Mouse (Mus musculus): ENCODE results near the gene Helz. TPM values are rescaled to one million over a fixed set of nuclear protein-coding genes. Genes with fewer than 3 reads are reported as not detected.

The Helz gene
- polyA plus RNA-seq, 1 experiment from 2014 or later: 17.3 TPM

DNA sequence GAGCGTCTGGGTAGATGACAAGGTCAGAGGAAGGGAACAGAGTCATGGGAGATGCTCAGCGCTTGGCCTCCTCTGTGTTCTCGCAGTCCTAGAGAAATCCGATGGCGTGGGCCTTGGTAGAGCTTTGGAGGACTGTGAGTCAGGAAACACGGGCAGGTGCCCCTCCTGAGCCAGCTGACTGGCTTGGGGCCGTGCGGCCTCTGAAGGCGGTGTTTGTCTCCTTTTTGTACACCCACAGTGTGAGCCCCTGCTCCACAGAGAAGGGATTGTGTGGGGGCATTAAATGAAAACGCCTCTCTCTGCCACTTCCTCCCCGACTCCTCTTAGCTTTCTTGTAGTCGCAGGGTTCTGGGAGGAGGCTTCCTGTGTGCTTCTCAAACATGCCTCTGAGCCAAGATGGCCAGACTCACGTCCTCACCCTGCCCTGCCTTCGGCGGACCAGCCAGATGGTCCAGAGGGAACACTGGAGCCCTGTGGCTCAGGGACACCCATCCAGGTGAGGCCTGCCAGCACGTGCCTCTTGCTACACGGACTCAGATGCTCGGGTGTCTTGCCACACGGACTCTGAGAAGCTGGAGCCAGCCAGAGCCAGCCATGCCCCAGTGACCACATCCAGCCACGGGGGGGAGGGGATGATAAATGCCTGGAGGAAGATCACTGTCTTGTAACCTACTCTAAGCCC, 190.8 kb downstream of the Helz start:
- Histone ChIP-seq H3K4me1 (no peaks in the 10 kb centered on the region), H3K36me3 (no peaks in the 10 kb centered on the region), H3K9me3 (no peaks in the 10 kb centered on the region), H3K27ac (no peak overlapping the region), H3K27me3 (replicated peaks) (no peaks in the 10 kb centered on the region), H3K4me2 (no peak overlapping the region), H3K4me3 (replicated peaks) (no peak overlapping the region), H3K9ac (no peak overlapping the region)
- WGBS: 80% methylated on average over 20 of the region's 20 CpGs
- no peak; the same call in 1 of the 2 replicates for ATAC-seq (ENCODE audit: insufficient read depth, low FRiP score, low read depth)

DNA sequence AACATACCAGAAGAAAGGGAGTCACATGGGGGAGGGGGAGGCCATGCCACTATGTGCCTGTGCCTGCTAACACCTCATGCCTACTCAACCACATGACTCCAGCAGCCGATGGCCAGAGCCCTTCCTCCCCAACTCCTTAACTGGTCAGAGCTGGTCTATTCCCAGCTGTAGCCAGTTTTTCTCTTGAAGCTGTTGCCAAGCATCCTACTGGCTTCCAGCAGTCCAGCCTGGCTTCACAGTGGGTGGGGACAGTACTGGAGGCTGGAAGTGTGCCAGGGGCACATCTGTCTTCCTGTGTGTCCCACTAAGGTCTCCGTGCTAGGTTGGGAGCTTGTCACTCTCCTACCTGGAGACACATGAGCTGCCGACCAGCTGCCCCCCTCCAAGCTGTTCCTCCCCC, 195.4 kb downstream of the Helz start:
- no peak for ATAC-seq (ENCODE audit: insufficient read depth, low FRiP score, low read depth)
- WGBS: 46% methylated on average over 3 of the region's 3 CpGs

More for the DNA sequence above, 195.4 kb downstream of the Helz start:
- Histone ChIP-seq H3K36me3 (no peaks in the 10 kb centered on the region), H3K27ac (no peak overlapping the region), H3K27me3 (replicated peaks) (no peaks in the 10 kb centered on the region), H3K4me1 (no peaks in the 10 kb centered on the region), H3K9ac (no peak overlapping the region), H3K9me3 (no peaks in the 10 kb centered on the region), H3K4me2 (no peak overlapping the region), H3K4me3 (replicated peaks) (no peak overlapping the region)

Small RNA genes lying within 50 kb of the gene (microRNA-seq; reads per million reads assigned to microRNA genes)
- not detected for gene Mir6932

Other genes starting within 250 kb of the Helz start
- 14.0 and 15.2 TPM in 2 replicates for gene Pitpnc1, start 77.2 kb upstream of the Helz start, polyA plus RNA-seq (2015; fragmentation: Nextera tagmentation; extraction: Ambion mirVana)
- gene Psmd12, start 68.4 kb upstream of the Helz start, polyA plus RNA-seq (2015; fragmentation: Nextera tagmentation; extraction: Ambion mirVana): 160 and 174 TPM in 2 replicates
- gene Cacng1, start 168.6 kb downstream of the Helz start, polyA plus RNA-seq (2015; fragmentation: Nextera tagmentation; extraction: Ambion mirVana): 0.14 and 0.48 TPM in 2 replicates
- 4.4 and 4.8 TPM in 2 replicates for gene Cacng4, start 246.6 kb downstream of the Helz start, polyA plus RNA-seq (2015; fragmentation: Nextera tagmentation; extraction: Ambion mirVana)